Mouse (Mus musculus) brain, embryonic 14.5 days (tissue): ENCODE results near the gene Cdk5rap2.

ENCODE experiments used
- CTCF ChIP-seq: fragments of 200-500 bp; IDR thresholded peaks from 2 replicates; pipeline ENCODE4 v1.5.1; 2012; ENCODE audit warnings: inconsistent platforms, mild to moderate bottlenecking, moderate library complexity, borderline replicate concordance; ENCODE audit not compliant: insufficient read depth, insufficient read length; ENCODE audit errors: extremely low read depth
- POLR2A ChIP-seq: fragments of 200-500 bp; IDR thresholded peaks from 2 replicates; pipeline ENCODE4 v1.6.1; 2012; ENCODE audit warnings: mild to moderate bottlenecking, inconsistent platforms, borderline replicate concordance; ENCODE audit not compliant: poor library complexity, insufficient read depth, insufficient read length, severe bottlenecking; ENCODE audit errors: extremely low read depth

DNA sequence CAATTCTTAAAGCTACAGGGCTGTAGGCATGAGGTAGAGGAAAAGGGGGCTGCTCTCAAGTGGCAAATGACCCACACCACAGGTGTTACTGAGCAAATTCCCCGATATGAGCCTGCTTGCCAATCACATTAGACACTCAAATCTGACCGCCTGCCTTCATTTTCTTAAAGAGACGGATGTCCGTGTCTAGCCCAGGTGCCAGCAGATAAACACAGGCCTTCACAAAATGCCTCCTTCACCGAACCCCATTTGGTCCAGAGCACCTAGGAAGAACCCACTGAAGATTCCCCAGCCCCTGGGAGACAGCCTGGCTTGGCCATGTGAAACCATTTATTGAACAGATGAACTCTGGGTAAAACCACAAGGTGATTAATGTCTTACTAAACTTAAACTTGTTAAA is 13.5 kb downstream of the Cdk5rap2 start:
- TF ChIP-seq CTCF (no peak), POLR2A (no peak)
